Mouse (Mus musculus) hindbrain, postnatal 0 days (tissue): ENCODE results near the gene Chst8. TPM values are rescaled to one million over a fixed set of nuclear protein-coding genes. Genes with fewer than 3 reads are reported as not detected.

ENCODE experiments used
- ATAC-seq: fragments of 200-750 bp; cut with Nextera tagmentation; 2 replicates; pipeline ENCODE4 v1.8.0; 2017; ENCODE audit warnings: mild to moderate bottlenecking, moderate TSS enrichment, moderate library complexity
- DNase-seq: peaks from one replicate; pipeline ENCODE4 v3.0.0-alpha.2; 2015; ENCODE audit warnings: low spot score
- H3K27ac ChIP-seq: fragments of 300-500 bp; sonication (generic); 2 replicates; pipeline ENCODE4 v1.5.1; 2014; ENCODE audit warnings: mild to moderate bottlenecking
- H3K27me3 ChIP-seq: fragments of 300-500 bp; sonication (generic); 2 replicates; pipeline ENCODE4 v1.6.1; 2014; ENCODE audit warnings: low read length, mixed read lengths; ENCODE audit not compliant: insufficient read depth
- H3K36me3 ChIP-seq: fragments of 300-500 bp; sonication (generic); 2 replicates; pipeline ENCODE4 v1.6.1; 2014; ENCODE audit warnings: low read length, mixed read lengths; ENCODE audit not compliant: insufficient read depth
- H3K4me1 ChIP-seq: fragments of 300-500 bp; sonication (generic); 2 replicates; pipeline ENCODE4 v1.6.1; 2014; ENCODE audit warnings: antibody characterized with exemption, low read length, mixed read lengths; ENCODE audit not compliant: insufficient read depth
- H3K4me2 ChIP-seq: fragments of 300-500 bp; sonication (generic); 2 replicates; pipeline ENCODE4 v1.6.1; 2014; ENCODE audit warnings: low read depth, mild to moderate bottlenecking, low read length, moderate library complexity, mixed read lengths
- H3K4me3 ChIP-seq: fragments of 300-500 bp; sonication (generic); 2 replicates; pipeline ENCODE4 v1.5.1; 2014; ENCODE audit warnings: low read length
- H3K9ac ChIP-seq: fragments of 300-500 bp; sonication (generic); replicated peaks from 2 replicates; pipeline ENCODE4 v1.6.1; 2014; ENCODE audit warnings: mild to moderate bottlenecking, low read length, moderate library complexity, mixed read lengths
- H3K9me3 ChIP-seq: fragments of 300-500 bp; sonication (generic); 2 replicates; pipeline ENCODE4 v1.6.1; 2016; ENCODE audit warnings: low read length, mixed read lengths
- CTCF ChIP-seq: IDR thresholded peaks from 2 replicates; pipeline ENCODE4 v1.5.1; 2016; ENCODE audit warnings: antibody characterized with exemption, control low read depth, low read depth
- WGBS: fragments of 180-500 bp; shearing (Covaris S2); extraction: QIAGEN DNeasy Blood & Tissue Kit; methylation state at CpG from one replicate; pipeline ENCODE4 v1.1.7; 2014; 5-methylcytosine and 5-hydroxymethylcytosine counted together
- polyA plus RNA-seq: library from polyadenylated mRNA; unstranded; fragments of >200 nt; fragmentation: Nextera tagmentation; extraction: Ambion mirVana; gene quantifications from 2 replicates; pipeline ENCODE4 v1.2.1, GENCODE M21; 2015
- total RNA-seq: library from RNA; depleted of rRNA; stranded (reverse); fragments of >200 nt; gene quantifications from 2 replicates; pipeline ENCODE4 v1.2.3, GENCODE M21; 2014; rRNA removed

The Chst8 gene
- total RNA-seq, result 27.8 and 38.6 TPM in 2 replicates
- 9.8 and 10.0 TPM in 2 replicates for polyA plus RNA-seq

DNA sequence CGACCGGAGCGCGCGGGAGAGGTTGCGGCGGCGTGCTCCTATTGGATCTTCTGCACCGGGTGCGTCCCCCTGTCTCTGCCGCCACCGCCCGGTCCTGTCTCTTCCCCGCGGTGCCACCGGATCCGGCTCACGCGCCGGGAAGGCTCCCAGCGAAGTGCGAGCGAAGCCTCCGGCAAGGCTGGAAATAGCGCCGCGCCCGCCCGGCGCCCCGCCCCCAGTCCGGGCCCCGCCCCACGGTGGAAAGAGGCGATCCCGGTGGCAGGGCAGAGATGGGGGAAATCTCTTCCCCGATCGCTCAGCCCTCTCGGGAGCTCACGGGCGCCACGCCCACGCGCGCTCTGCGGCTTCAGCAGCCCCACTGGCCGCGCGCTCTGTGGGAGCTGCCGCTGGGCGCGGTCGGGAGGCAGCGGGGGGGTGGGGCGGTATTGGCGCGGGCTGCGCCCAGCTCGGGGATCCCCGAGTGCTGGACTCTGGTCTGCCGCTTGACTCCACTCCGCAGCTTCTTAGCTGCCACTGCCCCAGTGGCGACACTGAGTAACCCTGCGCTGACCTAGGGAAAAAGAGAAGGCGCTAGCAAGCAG lies at the start of gene Chst8:
TSS of gene Chst8 (minus strand) at position 181 of the 581 bp plus-strand sequence.
- DNase-seq, result peak; percentile 76
- Histone ChIP-seq H3K9ac (peak within 1 kb of the TSS; percentile 55), H3K27ac (no peak within 1 kb of the TSS), H3K4me3 (peak within 1 kb of the TSS; percentile 62), H3K4me2 (peak within 1 kb of the TSS; percentile 91), H3K36me3 (no peaks in the 10 kb centered on the region), H3K9me3 (no peaks in the 10 kb centered on the region), H3K27me3 (peaks cover 18% of the 10 kb centered on the region), H3K4me1 (no peaks in the 10 kb centered on the region; the same call in 1 of the 2 replicates)
- ATAC-seq, result peak; percentile 78
- peak; percentile 17; the same call in 1 of the 2 replicates for TF ChIP-seq CTCF
- 1% methylated on average over 60 of the region's 65 CpGs for WGBS

DNA sequence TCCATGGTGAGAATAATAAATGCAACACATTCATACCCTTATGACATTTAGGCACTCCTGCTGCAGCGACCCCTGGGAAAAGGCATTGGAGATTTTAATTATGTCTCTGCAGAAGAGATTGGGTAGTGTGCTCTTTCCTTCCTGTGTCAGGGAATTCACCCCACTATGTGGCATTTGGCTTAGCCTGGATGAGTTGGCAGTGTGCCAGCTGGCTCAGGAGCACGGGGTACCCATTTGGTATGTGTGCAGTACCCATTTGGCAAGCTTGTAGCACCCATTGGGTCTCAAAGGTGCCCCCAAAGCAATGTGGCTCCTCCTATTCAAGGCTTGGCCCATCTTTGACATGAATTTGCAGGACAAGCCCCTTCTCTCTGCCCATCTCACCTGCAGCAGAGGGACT lies 45.8 kb upstream of the Chst8 start:
- DNase-seq (peak; percentile 23), ATAC-seq (no peak)

DNA sequence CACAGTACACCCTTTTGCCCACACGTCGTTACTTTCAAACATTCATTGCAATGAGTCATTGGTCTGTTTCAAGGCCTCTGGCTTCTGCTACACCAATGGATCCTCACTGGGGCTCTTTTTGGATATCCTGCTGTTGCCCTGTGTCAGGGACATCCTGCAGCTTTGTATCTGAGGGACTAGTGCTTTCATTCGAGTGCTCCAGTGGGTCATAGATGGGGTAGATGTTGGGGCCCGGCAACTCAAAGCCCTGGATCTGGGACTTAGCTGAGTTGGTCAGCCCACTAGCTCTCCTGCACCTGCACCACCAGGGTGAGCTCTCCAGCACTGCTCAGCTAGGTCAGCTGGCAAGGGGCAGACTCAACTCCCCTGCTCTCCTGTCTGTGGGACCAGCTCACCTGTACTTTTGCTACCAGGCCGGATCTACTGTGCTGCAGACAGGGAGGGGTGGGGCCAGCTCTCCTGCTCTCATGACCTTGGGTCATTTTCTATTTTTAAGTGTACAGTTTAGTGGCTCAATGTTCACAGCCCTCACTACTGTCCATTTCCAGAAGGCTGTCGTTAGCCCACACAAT lies 42.4 kb upstream of the Chst8 start:
- H3K9me3 ChIP-seq, result no peaks in the 10 kb centered on the region
- no peak overlapping the region for H3K4me2 ChIP-seq
- no peaks in the 10 kb centered on the region for H3K36me3 ChIP-seq
- H3K27me3 ChIP-seq, result no peaks in the 10 kb centered on the region
- H3K4me3 ChIP-seq, result no peak overlapping the region
- TF ChIP-seq CTCF, result no peak
- 91% methylated on average over 6 of the region's 6 CpGs for WGBS
- ATAC-seq, result no peak
- no peak overlapping the region for H3K9ac ChIP-seq
- DNase-seq, result no peak
- no peak overlapping the region for H3K27ac ChIP-seq
- no peaks in the 10 kb centered on the region for H3K4me1 ChIP-seq

More for the DNA sequence above, 45.8 kb upstream of the Chst8 start:
- WGBS, result 31% methylated on average over 2 of the region's 2 CpGs
- Histone ChIP-seq H3K27ac (no peak overlapping the region), H3K27me3 (no peaks in the 10 kb centered on the region), H3K9ac (no peak overlapping the region), H3K36me3 (no peaks in the 10 kb centered on the region), H3K4me3 (no peak overlapping the region), H3K9me3 (no peaks in the 10 kb centered on the region), H3K4me2 (no peak overlapping the region), H3K4me1 (no peaks in the 10 kb centered on the region)
- no peak for TF ChIP-seq CTCF

DNA sequence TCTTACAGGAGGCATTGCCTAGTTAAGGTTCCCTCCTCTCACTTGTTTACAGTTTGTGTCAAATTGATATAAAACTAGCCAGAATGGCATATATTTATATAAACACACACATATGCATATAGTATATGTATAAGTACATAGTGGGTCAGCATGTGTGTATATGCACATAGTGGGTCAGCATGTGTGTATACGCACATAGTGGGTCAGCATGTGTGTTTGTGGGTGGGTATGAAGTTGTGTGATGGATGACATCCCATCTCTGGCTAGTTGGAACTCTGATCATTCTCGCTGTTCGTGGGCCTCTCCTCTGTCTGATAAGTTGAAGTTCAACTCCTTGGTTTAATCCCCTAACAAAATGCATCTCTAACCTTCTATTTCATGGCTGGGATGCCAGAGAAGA lies 40.9 kb upstream of the Chst8 start:
- ATAC-seq (no peak), DNase-seq (no peak)
- no peaks in the 10 kb centered on the region; the same call in 1 of the 2 replicates for H3K9me3 ChIP-seq
- no peak for TF ChIP-seq CTCF
- whole genome bisulfite sequencing, result 88% methylated on average over 3 of the region's 3 CpGs
- H3K27me3 ChIP-seq, result no peaks in the 10 kb centered on the region
- no peak overlapping the region for H3K4me2 ChIP-seq
- no peak overlapping the region for H3K4me3 ChIP-seq
- no peaks in the 10 kb centered on the region for H3K36me3 ChIP-seq
- H3K27ac ChIP-seq, result no peak overlapping the region
- no peak overlapping the region for H3K9ac ChIP-seq
- no peaks in the 10 kb centered on the region for H3K4me1 ChIP-seq

DNA sequence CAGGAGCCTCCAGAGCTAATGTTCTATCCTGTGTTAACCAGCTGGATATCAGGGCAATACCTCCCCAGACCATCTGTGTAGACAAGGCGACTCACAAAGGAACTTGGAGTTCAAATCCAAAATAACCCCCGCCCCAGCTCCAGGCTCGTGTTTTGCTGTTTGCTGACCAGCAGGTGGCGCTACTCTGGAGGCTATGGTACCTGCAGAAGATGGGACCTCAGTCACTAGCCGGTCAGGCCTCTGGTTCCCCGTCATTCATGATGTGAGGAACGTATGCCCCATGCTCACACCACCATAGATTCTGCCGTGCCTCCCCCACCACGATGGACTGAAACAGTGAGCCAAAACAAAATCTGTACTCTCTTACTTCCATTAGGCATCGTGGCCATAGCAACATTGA lies 37.1 kb upstream of the Chst8 start:
- no peak for ATAC-seq
- Histone ChIP-seq H3K27me3 (no peaks in the 10 kb centered on the region), H3K27ac (no peak overlapping the region), H3K4me3 (no peak overlapping the region), H3K4me1 (peaks cover 6% of the 10 kb centered on the region), H3K9ac (no peak overlapping the region), H3K4me2 (no peak overlapping the region), H3K9me3 (no peaks in the 10 kb centered on the region; the same call in 1 of the 2 replicates), H3K36me3 (no peaks in the 10 kb centered on the region)
- 42% methylated on average over 10 of the region's 10 CpGs for WGBS
- TF ChIP-seq CTCF, result peak; percentile 42
- no peak for DNase-seq

DNA sequence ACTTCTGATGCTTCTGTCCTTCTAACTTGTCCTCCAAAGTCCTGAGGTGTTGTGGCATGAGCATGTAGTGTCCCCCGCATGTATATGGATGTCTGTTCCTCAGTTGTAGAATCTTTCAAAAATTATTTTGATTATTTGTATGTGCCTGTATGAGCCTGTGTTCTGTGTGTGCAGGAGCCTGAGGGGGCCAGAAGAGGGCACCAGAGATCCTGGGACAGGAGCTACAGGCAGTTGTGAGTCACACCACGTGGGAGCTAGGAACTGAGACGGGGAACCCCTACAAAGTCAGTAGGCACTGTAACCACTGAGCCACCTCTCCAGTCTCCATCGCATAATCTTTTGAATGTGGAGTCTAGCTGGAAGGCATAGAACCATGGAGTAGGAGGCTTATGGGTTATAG lies 36.3 kb upstream of the Chst8 start:
- DNase-seq (no peak), ATAC-seq (no peak)
- H3K4me3 ChIP-seq, result no peak overlapping the region
- TF ChIP-seq CTCF, result 0 out of 2 replicates have a peak, but pooled peaks have one; percentile 22
- no peaks in the 10 kb centered on the region; the same call in 1 of the 2 replicates for H3K9me3 ChIP-seq
- H3K27me3 ChIP-seq, result no peaks in the 10 kb centered on the region
- H3K27ac ChIP-seq, result no peak overlapping the region
- peaks cover 6% of the 10 kb centered on the region for H3K4me1 ChIP-seq
- 95% methylated on average over 4 of the region's 4 CpGs for WGBS
- no peaks in the 10 kb centered on the region for H3K36me3 ChIP-seq
- H3K9ac ChIP-seq, result no peak overlapping the region
- H3K4me2 ChIP-seq, result no peak overlapping the region

DNA sequence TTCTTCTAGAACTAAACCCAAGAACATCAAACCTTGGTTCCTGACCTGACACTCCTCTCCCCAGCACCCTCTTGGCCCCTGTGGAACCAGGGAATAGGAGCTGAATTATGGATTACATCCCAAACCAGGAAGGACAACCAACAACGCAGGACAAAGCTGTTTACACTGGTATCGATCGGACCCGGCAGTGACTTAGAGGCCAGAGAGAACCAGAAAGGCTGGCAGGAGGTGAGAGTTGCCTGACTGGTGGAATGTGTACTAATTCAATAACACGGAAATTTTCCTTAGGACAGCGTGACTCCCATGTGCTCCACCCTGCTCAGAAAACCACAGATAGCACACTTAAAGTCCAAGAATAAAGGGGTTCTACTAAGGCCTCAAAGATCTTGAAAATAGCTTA lies 35.4 kb upstream of the Chst8 start:
- Histone ChIP-seq H3K27ac (no peak overlapping the region), H3K9me3 (no peaks in the 10 kb centered on the region; the same call in 1 of the 2 replicates), H3K4me1 (peaks cover 6% of the 10 kb centered on the region), H3K27me3 (no peaks in the 10 kb centered on the region), H3K36me3 (no peaks in the 10 kb centered on the region), H3K9ac (no peak overlapping the region), H3K4me2 (no peak overlapping the region), H3K4me3 (no peak overlapping the region)
- ATAC-seq, result no peak
- TF ChIP-seq CTCF, result no peak
- 64% methylated on average over 6 of the region's 6 CpGs for WGBS
- DNase-seq, result no peak
